Mouse (Mus musculus): Measurements from ENCODE around the gene Ebf1.

Gene Ebf1

GRCm38 (mm10) chr11:44833351-44833996 lies 216.4 kb downstream of the Ebf1 start:
- no peak for DNase-seq (ENCODE audit: low spot score in 2 of 2)

- DNase-seq (ENCODE audit: low spot score in 2 of 2) = no peak
These were observed 218.0 kb downstream of the Ebf1 start for GRCm38 (mm10) chr11:44835166-44835565.

- no peak for DNase-seq (ENCODE audit: low spot score in 2 of 2)
These were observed 220.5 kb downstream of the Ebf1 start for GRCm38 (mm10) chr11:44837592-44837991.

GRCm38 (mm10) chr11:44841127-44842056 lies 224.3 kb downstream of the Ebf1 start:
- DNase-seq (ENCODE audit: low spot score in 2 of 2) = no peak

GRCm38 (mm10) chr11:44851874-44852273 lies 234.8 kb downstream of the Ebf1 start:
- no peak for DNase-seq (ENCODE audit: low spot score in 2 of 2)

- DNase-seq (ENCODE audit: low spot score in 2 of 2) = no peak
These were observed 235.8 kb downstream of the Ebf1 start for GRCm38 (mm10) chr11:44852921-44853320.

GRCm38 (mm10) chr11:44854496-44854895 lies 237.4 kb downstream of the Ebf1 start:
- no peak for DNase-seq (ENCODE audit: low spot score in 2 of 2)

GRCm38 (mm10) chr11:44861108-44861507 lies 244.0 kb downstream of the Ebf1 start:
- DNase-seq (ENCODE audit: low spot score in 2 of 2) = no peak

- no peak for DNase-seq (ENCODE audit: low spot score in 2 of 2)
These were observed 246.8 kb downstream of the Ebf1 start for GRCm38 (mm10) chr11:44863910-44864309.

- no peak for DNase-seq (ENCODE audit: low spot score in 2 of 2)
These were observed 249.5 kb downstream of the Ebf1 start for GRCm38 (mm10) chr11:44866476-44867149.

- no peak for DNase-seq (ENCODE audit: low spot score in 2 of 2)
These were observed 250.3 kb downstream of the Ebf1 start for GRCm38 (mm10) chr11:44867433-44867832.

GRCm38 (mm10) chr11:44873876-44874275 lies 256.8 kb downstream of the Ebf1 start:
- no peak for DNase-seq (ENCODE audit: low spot score in 2 of 2)

- no peak for DNase-seq (ENCODE audit: low spot score in 2 of 2)
These were observed 258.1 kb downstream of the Ebf1 start for GRCm38 (mm10) chr11:44875171-44875570.

GRCm38 (mm10) chr11:44881056-44881683 lies 264.1 kb downstream of the Ebf1 start:
- DNase-seq (ENCODE audit: low spot score in 2 of 2) = no peak

- DNase-seq (ENCODE audit: low spot score in 2 of 2) = no peak
These were observed 265.4 kb downstream of the Ebf1 start for GRCm38 (mm10) chr11:44882476-44882970.

GRCm38 (mm10) chr11:44884337-44884736 lies 267.2 kb downstream of the Ebf1 start:
- no peak for DNase-seq (ENCODE audit: low spot score in 2 of 2)

- DNase-seq (ENCODE audit: low spot score in 2 of 2) = no peak
These were observed 269.8 kb downstream of the Ebf1 start for GRCm38 (mm10) chr11:44886897-44887296.

GRCm38 (mm10) chr11:44887691-44888090 lies 270.6 kb downstream of the Ebf1 start:
- DNase-seq (ENCODE audit: low spot score in 2 of 2) = no peak

GRCm38 (mm10) chr11:44888390-44888789 lies 271.3 kb downstream of the Ebf1 start:
- no peak for DNase-seq (ENCODE audit: low spot score in 2 of 2)

- DNase-seq (ENCODE audit: low spot score in 2 of 2) = no peak
These were observed 275.9 kb downstream of the Ebf1 start for GRCm38 (mm10) chr11:44892814-44893521.

GRCm38 (mm10) chr11:44893986-44894385 lies 276.9 kb downstream of the Ebf1 start:
- DNase-seq (ENCODE audit: low spot score in 2 of 2) = no peak
